Mouse (Mus musculus) heart, adult 2 months (tissue): Measurements from ENCODE around the gene Man1a2. TPM values are rescaled to one million over a fixed set of nuclear protein-coding genes. Genes with fewer than 3 reads are reported as not detected.

ENCODE experiments used
- DNase-seq, 2 experiments: peaks; one replicate each; pipeline ENCODE4 v3.0.0; 2021
- H3K27ac ChIP-seq: fragments of 200-600 bp; 2 replicates; pipeline ENCODE4 v1.8.1; 2022
- H3K27me3 ChIP-seq: fragments of 200-500 bp; 2 replicates; pipeline ENCODE4 v1.6.1; 2012; ENCODE audit warnings: mild to moderate bottlenecking, low read length, inconsistent platforms, mixed read lengths; ENCODE audit not compliant: control insufficient read depth, insufficient read depth
- H3K36me3 ChIP-seq: fragments of 200-500 bp; 2 replicates; pipeline ENCODE4 v1.6.1; 2012; ENCODE audit warnings: low read length, inconsistent platforms; ENCODE audit not compliant: control insufficient read depth, insufficient read depth
- H3K4me1 ChIP-seq: fragments of 200-500 bp; 2 replicates; pipeline ENCODE4 v1.6.1; 2011; ENCODE audit warnings: low read length; ENCODE audit not compliant: control insufficient read depth, insufficient read depth
- H3K4me3 ChIP-seq: fragments of 200-600 bp; 2 replicates; pipeline ENCODE4 v1.8.1; 2022
- H3K79me2 ChIP-seq: fragments of 200-500 bp; replicated peaks from 2 replicates; pipeline ENCODE4 v1.6.1; 2012; ENCODE audit warnings: mild to moderate bottlenecking, inconsistent platforms, low read length, moderate library complexity, mixed read lengths; ENCODE audit not compliant: control insufficient read depth, insufficient read depth
- H3K9ac ChIP-seq: fragments of 200-500 bp; 2 replicates; pipeline ENCODE4 v1.6.1; 2012; ENCODE audit warnings: low read depth, mild to moderate bottlenecking, control low read depth, inconsistent platforms, low read length, mixed read lengths
- CTCF ChIP-seq: fragments of 200-600 bp; IDR thresholded peaks from 2 replicates; pipeline ENCODE4 v1.8.1; 2022; ENCODE audit warnings: antibody characterized with exemption, mild to moderate bottlenecking, moderate library complexity
- EP300 ChIP-seq: fragments of 200-500 bp; IDR thresholded peaks from 2 replicates; pipeline ENCODE4 v1.6.1; 2011; ENCODE audit warnings: low read depth, low read length, control low read depth; ENCODE audit not compliant: insufficient read depth
- POLR2A ChIP-seq: fragments of 200-500 bp; IDR thresholded peaks from 2 replicates; pipeline ENCODE4 v1.6.1; 2011; ENCODE audit warnings: mild to moderate bottlenecking, low read depth, low read length, control low read depth; ENCODE audit not compliant: insufficient read depth
- WGBS: fragments of 180-500 bp; shearing (Covaris S2); methylation state at CpG from one replicate; pipeline ENCODE4 v1.1.7; 2018; 5-methylcytosine and 5-hydroxymethylcytosine counted together
- intact Hi-C: fragments of 180-260 bp; cut with DNase I; formaldehyde crosslinking; loops from one replicate; pipeline ENCODE4 v1.15.1; 2025
- polyA plus RNA-seq: library from polyadenylated mRNA; depleted of rRNA; stranded (reverse); fragments of >200 nt; gene quantifications from 2 replicates; pipeline ENCODE4 v1.2.3, GENCODE M21; 2012; rRNA removed
- total RNA-seq, 2 experiments: library from RNA; stranded (reverse); gene quantifications; 2 replicates each; pipeline ENCODE4 v1.2.3; 2021

Gene Man1a2
- total and polyA plus RNA-seq, 3 experiments = 3.8 to 49.8 (median 48.0) TPM

- Histone ChIP-seq H3K9ac (no peak overlapping the region), H3K4me1 (no peaks in the 10 kb centered on the region), H3K79me2 (no peaks in the 10 kb centered on the region), H3K27me3 (no peaks in the 10 kb centered on the region), H3K36me3 (no peaks in the 10 kb centered on the region), H3K4me3 (no peak overlapping the region), H3K27ac (no peak overlapping the region)
- no peak for DNase-seq
- TF ChIP-seq POLR2A (no peak), EP300 (no peak), CTCF (no peak)
- intact Hi-C loops = no loop called here
- 87% methylated on average over 5 of the region's 5 CpGs for WGBS
Observed at GRCm38 (mm10) chr3:100515754-100516141, 169.6 kb downstream of the Man1a2 start.

DNA sequence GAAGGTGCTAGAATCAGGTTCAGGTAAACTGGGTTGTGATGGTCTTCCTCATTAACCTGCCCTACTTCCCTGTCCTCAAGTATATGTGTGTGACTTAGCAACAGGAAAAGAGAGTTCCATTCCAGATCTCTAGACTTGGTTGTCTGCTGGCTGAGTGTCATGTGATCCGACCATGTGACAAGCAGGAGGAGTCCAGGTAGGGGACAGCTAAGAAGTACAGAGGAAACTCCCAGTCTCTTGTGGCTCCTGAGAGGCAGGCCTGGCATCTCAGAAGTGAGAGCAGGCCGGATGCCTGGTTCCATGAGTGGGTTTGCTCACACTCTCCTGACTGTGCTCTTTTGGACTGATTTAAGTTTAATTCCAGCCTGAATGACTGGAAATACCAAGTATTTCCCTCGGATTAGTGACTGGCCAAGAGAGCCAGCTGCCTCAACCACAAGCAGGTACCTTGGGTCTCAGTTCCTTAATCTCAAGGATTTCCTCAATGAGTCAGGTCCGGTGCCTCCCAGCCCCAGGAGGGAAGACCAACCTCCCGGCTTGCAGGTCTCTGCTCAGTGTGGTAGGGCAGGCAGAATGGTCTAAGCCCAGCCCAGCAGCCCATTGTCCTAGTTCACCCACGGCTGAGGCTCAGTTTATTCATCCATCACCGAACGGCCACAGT is 170.1 kb downstream of the Man1a2 start:
- Histone ChIP-seq H3K4me3 (no peak overlapping the region), H3K27ac (no peak overlapping the region), H3K36me3 (no peaks in the 10 kb centered on the region), H3K79me2 (no peaks in the 10 kb centered on the region), H3K9ac (no peak overlapping the region), H3K4me1 (no peaks in the 10 kb centered on the region), H3K27me3 (no peaks in the 10 kb centered on the region)
- no peak for TF ChIP-seq CTCF
- TF ChIP-seq EP300 = no peak
- no peak for TF ChIP-seq POLR2A
- WGBS = 66% methylated on average over 8 of the region's 8 CpGs
- DNase-seq = no peak
- intact Hi-C loops = no loop called here

Other genes starting within 250 kb of the Man1a2 start
- gene Tent5c, start 196.2 kb downstream of the Man1a2 start, total RNA-seq = 10 to 100 TPM; 14.9 to 96.7 TPM
- gene Tent5c, start 196.2 kb downstream of the Man1a2 start, polyA plus RNA-seq = 3.9 and 20.8 TPM in 2 replicates
- gene Vtcn1, start 140.0 kb upstream of the Man1a2 start, total RNA-seq = under 1 TPM; 0.32 to 0.44 TPM
- 0.41 and 0.92 TPM in 2 replicates for gene Vtcn1, start 140.0 kb upstream of the Man1a2 start, polyA plus RNA-seq
- gene Trim45, start 236.7 kb upstream of the Man1a2 start, total RNA-seq = 10 to 100 TPM in 1 of 2 experiments, 1 to 10 TPM in 1; 9.6 to 10.3 TPM
- gene Trim45, start 236.7 kb upstream of the Man1a2 start, polyA plus RNA-seq = 2.5 and 2.7 TPM in 2 replicates